Mouse (Mus musculus): ENCODE results near the gene Cxcl5. TPM values are rescaled to one million over a fixed set of nuclear protein-coding genes. Genes with fewer than 3 reads are reported as not detected.

Cxcl5 gene
- polyA plus RNA-seq, 1 experiment from 2014 or later = 1.2 TPM

Small RNAs within 50 kb of the gene (microRNA-seq; reads per million reads assigned to microRNA genes)
- not detected for gene Gm24322 (ENCODE audit: borderline number of aligned reads)

Other genes with a start within 250 kb of the Cxcl5 start
- gene Afm, start 240.4 kb upstream of the Cxcl5 start, polyA plus RNA-seq (2014; fragmentation: Nextera tagmentation; extraction: Ambion mirVana) = not detected in 2 replicates
- gene 5830473C10Rik, start 198.3 kb upstream of the Cxcl5 start, polyA plus RNA-seq (2014; fragmentation: Nextera tagmentation; extraction: Ambion mirVana) = not detected in 2 replicates
- gene Rassf6, start 118.7 kb upstream of the Cxcl5 start, polyA plus RNA-seq (2014; fragmentation: Nextera tagmentation; extraction: Ambion mirVana) = 0.29 and 0.61 TPM in 2 replicates
- gene Ppbp, start 9.2 kb downstream of the Cxcl5 start, polyA plus RNA-seq (2014; fragmentation: Nextera tagmentation; extraction: Ambion mirVana) = 21.7 and 24.0 TPM in 2 replicates
- 74.0 and 80.0 TPM in 2 replicates for gene Pf4, start 13.1 kb downstream of the Cxcl5 start, polyA plus RNA-seq (2014; fragmentation: Nextera tagmentation; extraction: Ambion mirVana)
- 0.28 and 0.35 TPM in 2 replicates for gene Cxcl3, start 26.7 kb downstream of the Cxcl5 start, polyA plus RNA-seq (2014; fragmentation: Nextera tagmentation; extraction: Ambion mirVana)
- 0.22 TPM in 1 of 2 replicates, not detected in the other for gene Cxcl15, start 35.2 kb downstream of the Cxcl5 start, polyA plus RNA-seq (2014; fragmentation: Nextera tagmentation; extraction: Ambion mirVana)
- gene Cxcl1, start 131.9 kb downstream of the Cxcl5 start, polyA plus RNA-seq (2014; fragmentation: Nextera tagmentation; extraction: Ambion mirVana) = 0.60 and 0.79 TPM in 2 replicates
- gene Cxcl2, start 144.5 kb downstream of the Cxcl5 start, polyA plus RNA-seq (2014; fragmentation: Nextera tagmentation; extraction: Ambion mirVana) = not detected in 2 replicates
- gene Mthfd2l, start 171.8 kb downstream of the Cxcl5 start, polyA plus RNA-seq (2014; fragmentation: Nextera tagmentation; extraction: Ambion mirVana) = 80.7 and 102 TPM in 2 replicates